Mouse (Mus musculus): ENCODE data around the gene Rhot1. TPM values are rescaled to one million over a fixed set of nuclear protein-coding genes. Genes with fewer than 3 reads are reported as not detected.
"Not testable (repeated sequence)": the region's sequence is repeated elsewhere in the genome, so short reads cannot be mapped to it uniquely, and the experiment has no call there.

Gene Rhot1
- polyA plus RNA-seq, 1 experiment from 2014 or later = 49.4 TPM

DNA sequence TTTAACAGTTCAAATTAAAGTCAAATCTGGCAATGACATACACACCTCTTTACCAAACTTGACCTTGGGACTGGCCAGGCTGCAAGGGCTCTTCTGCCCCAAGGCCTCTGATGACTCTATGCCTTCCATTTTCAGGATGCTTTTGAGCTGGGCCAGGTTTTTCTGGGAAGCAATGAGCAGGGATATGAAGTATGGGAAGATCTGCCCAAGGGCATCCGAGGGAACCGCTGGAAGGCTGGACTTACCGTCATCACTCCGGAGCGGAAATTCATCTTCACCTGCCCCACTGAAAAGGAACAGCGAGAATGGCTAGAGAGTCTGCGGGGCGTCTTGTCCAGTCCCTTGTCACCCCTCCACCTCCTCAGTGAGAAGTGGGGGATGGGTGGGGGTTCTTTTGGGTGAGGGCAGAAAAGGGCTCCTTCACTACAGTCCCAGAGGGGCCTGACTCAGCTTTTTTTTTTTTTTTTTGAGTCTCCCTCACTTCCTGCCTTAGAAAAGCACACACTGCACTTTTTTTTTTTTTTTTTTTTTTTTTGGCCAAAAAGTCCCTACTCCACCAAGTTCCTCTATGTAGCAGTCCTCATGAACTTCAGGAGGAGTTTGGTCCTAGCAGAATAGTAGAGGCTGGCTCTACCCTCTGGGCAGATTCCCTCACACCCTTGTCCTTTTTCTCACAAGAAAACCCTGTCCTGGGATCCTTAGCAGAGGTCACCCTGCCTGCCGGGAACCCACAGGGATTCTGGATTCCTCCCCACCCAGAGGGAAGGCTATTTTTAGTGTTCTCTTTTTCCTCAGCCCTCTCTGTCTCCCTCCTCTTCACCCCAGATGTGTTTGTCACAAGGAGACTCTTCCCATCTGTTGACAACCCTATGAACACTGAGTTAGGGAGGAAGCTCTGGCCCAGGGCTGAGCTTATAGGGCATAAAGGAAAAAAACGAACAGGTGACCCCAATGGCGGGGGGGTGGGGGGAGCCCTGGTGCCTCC, 31.6 kb upstream of the Rhot1 start:
- ChIA-PET CTCF (no interaction called here), POLR2A (interaction anchor here (0.6 to 0.7 kb wide), 2 partner anchors 38 to 40 kb away, joined by 3 read pairs; no protein-coding TSS in a partner anchor)
- ATAC-seq (no peak), DNase-seq (ENCODE audit: low read depth, low spot score) (no peak)
- no peak for TF ChIP-seq CTCF (IDR thresholded peaks at IDR 0.05)
- H3K27me3 ChIP-seq = no peaks in the 10 kb centered on the region
- in situ Hi-C loops (cut with MboI; ENCODE audit: low pct_unique_long_range_greater_than_20kb) = no loop called here

GRCm38 (mm10) chr11:80178316-80178715, 30.5 kb upstream of the Rhot1 start:
- no peak for DNase-seq (ENCODE audit: low read depth, low spot score)
- in situ Hi-C loops (cut with MboI; ENCODE audit: low pct_unique_long_range_greater_than_20kb) = no loop called here
- ChIA-PET CTCF (no interaction called here), POLR2A (no interaction called here)
- H3K27me3 ChIP-seq = no peaks in the 10 kb centered on the region
- no peak for TF ChIP-seq CTCF (IDR thresholded peaks at IDR 0.05)
- no peak for ATAC-seq

- TF ChIP-seq CTCF (IDR thresholded peaks at IDR 0.05) = no peak
- DNase-seq (ENCODE audit: low read depth, low spot score) (no peak), ATAC-seq (no peak)
- POLR2A ChIA-PET = no interaction called here
- no peaks in the 10 kb centered on the region for H3K27me3 ChIP-seq
- CTCF ChIA-PET = no interaction called here
- in situ Hi-C loops (cut with MboI; ENCODE audit: low pct_unique_long_range_greater_than_20kb) = no loop called here
Measured at GRCm38 (mm10) chr11:80181021-80181749, 27.6 kb upstream of the Rhot1 start.

DNA sequence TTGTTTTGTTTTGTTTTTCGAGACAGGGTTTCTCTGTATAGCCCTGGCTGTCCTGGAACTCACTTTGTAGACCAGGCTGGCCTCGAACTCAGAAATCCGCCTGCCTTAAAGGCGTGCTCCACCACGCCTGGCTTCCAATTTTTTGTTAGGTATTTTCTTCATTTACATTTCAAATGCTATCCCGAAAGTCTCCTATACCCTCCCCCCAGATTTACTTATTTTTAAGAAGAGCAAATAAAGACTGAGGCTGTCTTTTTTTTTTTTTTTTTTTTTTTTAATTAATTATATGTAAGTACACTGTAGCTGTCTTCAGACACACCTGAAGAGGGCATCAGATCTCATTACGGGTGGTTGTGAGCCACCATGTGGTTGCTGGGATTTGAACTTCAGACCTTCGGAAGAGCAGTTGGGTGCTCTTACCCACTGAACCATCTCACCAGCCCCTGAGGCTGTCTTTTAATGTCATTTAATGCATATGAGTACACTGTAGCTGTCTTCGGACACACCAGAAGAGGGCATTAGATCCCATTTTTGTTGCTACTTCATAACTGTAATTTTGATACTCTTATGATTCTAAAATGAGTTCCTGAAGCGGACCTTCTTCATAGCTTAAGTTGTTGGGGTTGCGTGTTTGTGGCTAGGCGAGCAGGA, 25.6 kb upstream of the Rhot1 start:
- ATAC-seq; in situ Hi-C loops (cut with MboI; ENCODE audit: low pct_unique_long_range_greater_than_20kb); H3K27me3 ChIP-seq; POLR2A ChIA-PET: not testable (repeated sequence)
- TF ChIP-seq CTCF (IDR thresholded peaks at IDR 0.05) = peak; percentile 62
- DNase-seq (ENCODE audit: low read depth, low spot score) = peak; percentile 19
- CTCF ChIA-PET = interaction anchor here (0.7 to 1.2 kb wide), 7 partner anchors 10 to 140 kb away, joined by 3 to 5 read pairs (median 4); partner anchors contain the start of gene Adap2

GRCm38 (mm10) chr11:80183705-80184255, 25.0 kb upstream of the Rhot1 start, which contains the start of gene Rnf135:
Rnf135 (plus strand) TSS chr11:80183851.
- in situ Hi-C loops (cut with MboI; ENCODE audit: low pct_unique_long_range_greater_than_20kb) = no loop called here
- H3K27me3 ChIP-seq = no peaks in the 10 kb centered on the region
- POLR2A ChIA-PET = interaction anchor here (0.8 kb wide), 1 partner anchor 9 kb away, joined by 4 read pairs; no protein-coding TSS in a partner anchor
- ATAC-seq = peak; percentile 95
- CTCF ChIA-PET = interaction anchor here (0.7 to 1.2 kb wide), 7 partner anchors 9 to 140 kb away, joined by 3 to 5 read pairs (median 4); partner anchors contain the start of gene Adap2
- no peak for TF ChIP-seq CTCF (IDR thresholded peaks at IDR 0.05)
- DNase-seq (ENCODE audit: low read depth, low spot score) = peak; percentile 77

- in situ Hi-C loops (cut with MboI; ENCODE audit: low pct_unique_long_range_greater_than_20kb) = no loop called here
- ChIA-PET CTCF (interaction anchor here (1.3 to 1.9 kb wide), 3 partner anchors 10 to 19 kb away, joined by 4 to 5 read pairs (median 5); no protein-coding TSS in a partner anchor), POLR2A (interaction anchor here (0.8 kb wide), 1 partner anchor 8 kb away, joined by 4 read pairs; no protein-coding TSS in a partner anchor)
- TF ChIP-seq CTCF (IDR thresholded peaks at IDR 0.05) = no peak
- DNase-seq (ENCODE audit: low read depth, low spot score) (no peak), ATAC-seq (no peak)
- H3K27me3 ChIP-seq = no peaks in the 10 kb centered on the region
Measured at GRCm38 (mm10) chr11:80184531-80185071, 24.2 kb upstream of the Rhot1 start.

- ATAC-seq; POLR2A ChIA-PET; H3K27me3 ChIP-seq; in situ Hi-C loops (cut with MboI; ENCODE audit: low pct_unique_long_range_greater_than_20kb); DNase-seq (ENCODE audit: low read depth, low spot score): not testable (repeated sequence)
- CTCF ChIA-PET = interaction anchor here (1.0 to 1.9 kb wide), 4 partner anchors 9 to 20 kb away, joined by 3 to 5 read pairs (median 4); no protein-coding TSS in a partner anchor
Measured at GRCm38 (mm10) chr11:80185441-80185976, 23.3 kb upstream of the Rhot1 start.

DNA sequence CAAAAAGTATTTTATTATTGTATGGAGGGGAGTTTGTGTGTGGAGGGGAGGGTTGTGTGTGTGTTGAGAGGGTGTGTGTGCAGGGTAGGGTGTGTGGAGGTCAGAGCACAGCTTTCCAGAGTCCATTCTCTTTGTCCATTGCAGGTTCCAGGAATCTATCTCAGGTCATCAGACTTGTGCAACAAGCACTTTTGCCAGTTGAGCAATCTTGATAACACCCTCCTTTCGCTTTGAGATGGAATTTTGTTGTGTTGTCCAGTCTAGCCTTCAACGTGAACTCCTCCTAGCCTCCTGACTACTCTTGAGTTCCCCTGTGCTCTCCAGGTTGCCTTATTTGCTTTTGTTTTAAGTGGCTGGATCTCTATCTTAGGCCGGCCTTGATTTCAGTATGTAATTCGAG, 18.5 kb upstream of the Rhot1 start:
- CTCF ChIA-PET = interaction anchor here (1.3 to 1.8 kb wide), 2 partner anchors 9 to 19 kb away, joined by 4 to 5 read pairs; partner anchors contain the start of gene Rhot1
- no peaks in the 10 kb centered on the region for H3K27me3 ChIP-seq
- DNase-seq (ENCODE audit: low read depth, low spot score) (no peak), ATAC-seq (no peak)
- TF ChIP-seq CTCF (IDR thresholded peaks at IDR 0.05) = no peak
- POLR2A ChIA-PET = no interaction called here
- in situ Hi-C loops (cut with MboI; ENCODE audit: low pct_unique_long_range_greater_than_20kb) = loop anchor here (5.0 kb wide), 1 partner anchor 148 kb away; no protein-coding TSS in a partner anchor

DNA sequence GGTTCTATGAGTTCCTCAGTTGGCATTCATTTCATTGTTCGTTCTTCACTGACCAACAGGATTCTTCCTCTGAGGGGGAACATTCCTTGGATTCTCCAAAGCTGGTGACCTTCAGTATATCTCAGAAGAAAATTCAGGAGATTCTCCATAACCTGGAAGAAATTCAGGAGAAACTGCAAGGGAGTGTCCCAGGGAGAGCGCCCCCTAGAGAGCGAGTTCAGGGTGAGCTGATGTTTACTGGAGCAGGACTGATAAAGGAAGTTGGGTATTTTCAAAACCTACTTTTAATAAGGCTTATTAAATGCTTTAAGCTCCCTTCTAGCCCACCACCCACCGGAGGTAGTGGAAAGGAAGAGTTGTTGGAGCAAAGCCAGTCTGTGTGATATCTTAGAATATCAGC, 15.0 kb upstream of the Rhot1 start:
- no peaks in the 10 kb centered on the region for H3K27me3 ChIP-seq
- no peak for ATAC-seq
- peak; percentile 57 for TF ChIP-seq CTCF (IDR thresholded peaks at IDR 0.05)
- in situ Hi-C loops (cut with MboI; ENCODE audit: low pct_unique_long_range_greater_than_20kb) = loop anchor here (5.0 kb wide), 1 partner anchor 152 kb away; no protein-coding TSS in a partner anchor
- ChIA-PET POLR2A (no interaction called here), CTCF (interaction anchor here (1.4 to 2.3 kb wide), 3 partner anchors 8 to 10 kb away, joined by 4 to 8 read pairs (median 5); partner anchors contain the start of gene Rnf135)
- no peak for DNase-seq (ENCODE audit: low read depth, low spot score)
